Mouse (Mus musculus): ENCODE measurements around the gene Stra6. TPM values are rescaled to one million over a fixed set of nuclear protein-coding genes. Genes with fewer than 3 reads are reported as not detected.

Stra6 gene
- polyA plus RNA-seq, 1 experiment from 2014 or later: 21.8 TPM

DNA sequence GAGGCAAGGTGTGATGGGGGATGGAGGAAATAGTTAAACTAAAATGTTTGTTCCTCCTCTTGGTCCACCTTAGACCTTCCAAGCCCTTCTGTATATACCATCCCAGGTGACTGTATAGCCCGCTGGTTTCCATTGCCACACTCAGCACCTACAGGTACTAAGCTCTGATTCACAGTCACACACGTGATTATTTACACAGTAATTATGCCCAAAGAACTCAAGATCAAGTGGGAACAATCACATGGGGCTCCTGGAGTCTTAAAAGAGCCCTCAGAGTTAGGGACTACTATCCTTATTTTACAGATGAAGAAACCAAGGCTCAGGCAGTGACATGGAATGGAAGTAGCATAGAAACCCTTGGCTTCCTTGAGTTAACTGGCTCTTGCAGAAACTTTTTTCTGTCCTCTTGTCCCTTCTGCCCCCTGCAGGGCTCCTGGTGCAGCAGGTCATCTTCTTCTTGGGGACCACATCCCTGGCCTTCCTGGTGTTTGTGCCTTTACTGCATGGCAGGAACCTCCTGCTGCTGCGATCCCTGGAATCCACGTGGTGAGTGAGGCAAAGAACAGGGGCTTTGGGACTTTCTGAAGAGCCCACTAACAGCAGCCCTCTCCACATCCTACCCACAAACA lies 87.3 kb downstream of the Stra6 start:
- DNase-seq (ENCODE audit: low spot score) (no peak), ATAC-seq (replicated peaks; ENCODE audit: low FRiP score) (no peak)
- Histone ChIP-seq H3K4me2 (ENCODE audit: low read depth, low read length, severe bottlenecking) (no peak overlapping the region), H3K27ac (ENCODE audit: low read depth, low read length) (no peak overlapping the region), H3K27me3 (ENCODE audit: control insufficient read depth, insufficient read depth, low read length) (no peaks in the 10 kb centered on the region), H3K9ac (ENCODE audit: low read length) (no peak overlapping the region), H3K36me3 (ENCODE audit: control insufficient read depth, insufficient read depth, low read length) (no peaks in the 10 kb centered on the region), H3K9me3 (ENCODE audit: control insufficient read depth, low read length) (no peaks in the 10 kb centered on the region), H3K4me3 (ENCODE audit: low read depth, low read length) (no peak overlapping the region), H3K4me1 (replicated peaks; ENCODE audit: control insufficient read depth, insufficient read depth, low read length) (0 out of 2 replicates have a peak, but pooled peaks cover 2% of the 10 kb centered on the region)
- WGBS: 79% methylated on average over 4 of the region's 4 CpGs

DNA sequence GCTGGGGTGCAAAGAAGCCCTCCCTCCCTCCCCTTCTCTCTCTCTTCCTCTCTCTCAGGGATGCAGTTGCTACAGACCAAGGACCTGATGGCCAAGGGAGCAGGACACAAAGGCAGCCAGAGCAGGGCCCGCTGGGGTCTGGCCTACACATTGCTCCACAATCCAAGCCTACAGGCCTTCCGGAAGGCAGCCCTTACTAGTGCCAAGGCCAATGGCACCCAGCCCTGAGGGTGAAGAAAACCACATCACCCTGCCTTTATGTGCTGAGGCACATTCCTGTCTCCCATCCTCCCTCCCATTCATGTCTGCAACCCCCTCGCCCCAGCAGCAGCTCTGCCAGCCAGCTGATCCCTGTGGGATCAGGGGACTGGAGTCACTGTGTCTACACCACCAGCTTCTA lies 89.5 kb downstream of the Stra6 start:
- Histone ChIP-seq H3K4me2 (ENCODE audit: low read depth, low read length, severe bottlenecking) (no peak overlapping the region), H3K4me1 (replicated peaks; ENCODE audit: control insufficient read depth, insufficient read depth, low read length) (0 out of 2 replicates have a peak, but pooled peaks cover 2% of the 10 kb centered on the region), H3K27me3 (ENCODE audit: control insufficient read depth, insufficient read depth, low read length) (no peaks in the 10 kb centered on the region), H3K4me3 (ENCODE audit: low read depth, low read length) (no peak overlapping the region), H3K9me3 (ENCODE audit: control insufficient read depth, low read length) (no peaks in the 10 kb centered on the region), H3K36me3 (ENCODE audit: control insufficient read depth, insufficient read depth, low read length) (no peaks in the 10 kb centered on the region), H3K27ac (ENCODE audit: low read depth, low read length) (no peak overlapping the region), H3K9ac (ENCODE audit: low read length) (no peak overlapping the region)
- DNase-seq (ENCODE audit: low spot score) (no peak), ATAC-seq (replicated peaks; ENCODE audit: low FRiP score) (no peak)
- WGBS: 90% methylated on average over 3 of the region's 3 CpGs

DNA sequence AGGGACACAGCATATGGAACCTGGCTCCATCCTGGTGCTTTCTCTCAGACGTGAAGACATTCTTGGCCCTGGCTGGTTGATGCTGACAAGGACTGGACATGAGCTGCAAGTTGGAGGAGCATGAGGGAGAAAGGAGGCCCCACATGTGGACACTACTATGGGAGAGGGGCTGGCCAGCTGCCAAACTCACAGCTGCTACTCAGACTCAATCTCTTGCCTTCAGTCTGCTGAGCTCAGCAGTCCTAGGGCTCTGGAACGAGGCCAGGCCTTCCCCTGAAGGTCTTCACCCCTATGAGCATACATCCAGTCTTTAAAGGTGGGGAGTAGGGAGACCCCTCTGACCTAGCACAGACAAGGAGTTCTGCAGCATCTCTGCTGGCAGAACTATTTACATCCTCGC lies 91.8 kb downstream of the Stra6 start:
- no peak overlapping the region for H3K27ac ChIP-seq (ENCODE audit: low read depth, low read length)
- ATAC-seq (replicated peaks; ENCODE audit: low FRiP score) (no peak), DNase-seq (ENCODE audit: low spot score) (no peak)
- no peaks in the 10 kb centered on the region for H3K9me3 ChIP-seq (ENCODE audit: control insufficient read depth, low read length)
- no peak overlapping the region for H3K9ac ChIP-seq (ENCODE audit: low read length)
- H3K4me2 ChIP-seq (ENCODE audit: low read depth, low read length, severe bottlenecking): no peak overlapping the region
- H3K27me3 ChIP-seq (ENCODE audit: control insufficient read depth, insufficient read depth, low read length): no peaks in the 10 kb centered on the region
- WGBS: 76% methylated on average over 3 of the region's 3 CpGs
- 0 out of 2 replicates have a peak, but pooled peaks cover 2% of the 10 kb centered on the region for H3K4me1 ChIP-seq (replicated peaks; ENCODE audit: control insufficient read depth, insufficient read depth, low read length)
- H3K36me3 ChIP-seq (ENCODE audit: control insufficient read depth, insufficient read depth, low read length): no peaks in the 10 kb centered on the region
- H3K4me3 ChIP-seq (ENCODE audit: low read depth, low read length): no peak overlapping the region

GRCm38 (mm10) chr9:58156819-58157560 lies 93.4 kb downstream of the Stra6 start:
- H3K4me3 ChIP-seq (ENCODE audit: low read depth, low read length): no peak overlapping the region
- DNase-seq (ENCODE audit: low spot score) (peak; percentile 46), ATAC-seq (replicated peaks; ENCODE audit: low FRiP score) (no peak)
- H3K27ac ChIP-seq (ENCODE audit: low read depth, low read length): no peak overlapping the region
- no peaks in the 10 kb centered on the region for H3K27me3 ChIP-seq (ENCODE audit: control insufficient read depth, insufficient read depth, low read length)
- 0 out of 2 replicates have a peak, but pooled peaks cover 2% of the 10 kb centered on the region for H3K4me1 ChIP-seq (replicated peaks; ENCODE audit: control insufficient read depth, insufficient read depth, low read length)
- H3K9ac ChIP-seq (ENCODE audit: low read length): no peak overlapping the region
- no peak overlapping the region for H3K4me2 ChIP-seq (ENCODE audit: low read depth, low read length, severe bottlenecking)
- H3K36me3 ChIP-seq (ENCODE audit: control insufficient read depth, insufficient read depth, low read length): no peaks in the 10 kb centered on the region
- H3K9me3 ChIP-seq (ENCODE audit: control insufficient read depth, low read length): no peaks in the 10 kb centered on the region
- 89% methylated on average over 22 of the region's 22 CpGs for WGBS

GRCm38 (mm10) chr9:58157838-58158237 lies 94.2 kb downstream of the Stra6 start:
- Histone ChIP-seq H3K9ac (ENCODE audit: low read length) (no peak overlapping the region), H3K27ac (ENCODE audit: low read depth, low read length) (no peak overlapping the region), H3K4me3 (ENCODE audit: low read depth, low read length) (no peak overlapping the region), H3K36me3 (ENCODE audit: control insufficient read depth, insufficient read depth, low read length) (no peaks in the 10 kb centered on the region), H3K9me3 (ENCODE audit: control insufficient read depth, low read length) (no peaks in the 10 kb centered on the region), H3K4me2 (ENCODE audit: low read depth, low read length, severe bottlenecking) (no peak overlapping the region), H3K4me1 (replicated peaks; ENCODE audit: control insufficient read depth, insufficient read depth, low read length) (0 out of 2 replicates have a peak, but pooled peaks cover 3% of the 10 kb centered on the region), H3K27me3 (ENCODE audit: control insufficient read depth, insufficient read depth, low read length) (no peaks in the 10 kb centered on the region)
- WGBS: 88% methylated on average over 13 of the region's 13 CpGs
- ATAC-seq (replicated peaks; ENCODE audit: low FRiP score) (no peak), DNase-seq (ENCODE audit: low spot score) (no peak)

- Histone ChIP-seq H3K4me1 (replicated peaks; ENCODE audit: control insufficient read depth, insufficient read depth, low read length) (0 out of 2 replicates have a peak, but pooled peaks cover 3% of the 10 kb centered on the region), H3K27me3 (ENCODE audit: control insufficient read depth, insufficient read depth, low read length) (no peaks in the 10 kb centered on the region), H3K4me2 (ENCODE audit: low read depth, low read length, severe bottlenecking) (no peak overlapping the region), H3K27ac (ENCODE audit: low read depth, low read length) (no peak overlapping the region), H3K9me3 (ENCODE audit: control insufficient read depth, low read length) (no peaks in the 10 kb centered on the region), H3K4me3 (ENCODE audit: low read depth, low read length) (no peak overlapping the region), H3K36me3 (ENCODE audit: control insufficient read depth, insufficient read depth, low read length) (no peaks in the 10 kb centered on the region), H3K9ac (ENCODE audit: low read length) (no peak overlapping the region)
- 43% methylated on average over 7 of the region's 7 CpGs for WGBS
- DNase-seq (ENCODE audit: low spot score) (peak; percentile 57), ATAC-seq (replicated peaks; ENCODE audit: low FRiP score) (peak; percentile 65; the same call in 1 of the 2 replicates)
Measured at GRCm38 (mm10) chr9:58158541-58159311, 95.1 kb downstream of the Stra6 start.

DNA sequence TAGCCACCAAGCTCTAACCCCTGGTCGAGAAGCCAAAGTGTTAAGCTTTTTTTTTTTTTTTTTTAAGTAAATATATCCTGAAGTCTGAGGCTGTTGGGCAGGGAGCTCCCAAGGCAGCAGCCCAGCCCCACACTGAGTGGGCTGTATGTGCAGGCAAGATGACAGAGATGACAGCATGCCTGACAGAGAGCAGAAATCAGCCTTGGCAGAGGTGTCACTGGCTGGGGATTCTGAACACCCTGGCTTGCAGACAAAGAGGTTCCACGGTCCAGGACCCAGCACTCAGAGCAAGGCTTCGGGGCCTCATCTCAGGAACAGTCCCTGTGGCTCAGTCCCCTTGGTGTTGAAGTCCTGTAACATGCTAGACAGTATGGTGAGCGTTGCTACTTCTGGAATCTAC lies 96.3 kb downstream of the Stra6 start:
- 79% methylated on average over 4 of the region's 4 CpGs for WGBS
- Histone ChIP-seq H3K4me1 (replicated peaks; ENCODE audit: control insufficient read depth, insufficient read depth, low read length) (0 out of 2 replicates have a peak, but pooled peaks cover 3% of the 10 kb centered on the region), H3K4me3 (ENCODE audit: low read depth, low read length) (no peak overlapping the region), H3K9me3 (ENCODE audit: control insufficient read depth, low read length) (no peaks in the 10 kb centered on the region), H3K4me2 (ENCODE audit: low read depth, low read length, severe bottlenecking) (no peak overlapping the region), H3K27ac (ENCODE audit: low read depth, low read length) (no peak overlapping the region), H3K36me3 (ENCODE audit: control insufficient read depth, insufficient read depth, low read length) (no peaks in the 10 kb centered on the region), H3K9ac (ENCODE audit: low read length) (no peak overlapping the region), H3K27me3 (ENCODE audit: control insufficient read depth, insufficient read depth, low read length) (no peaks in the 10 kb centered on the region)
- DNase-seq (ENCODE audit: low spot score) (peak; percentile 43), ATAC-seq (replicated peaks; ENCODE audit: low FRiP score) (no peak)

DNA sequence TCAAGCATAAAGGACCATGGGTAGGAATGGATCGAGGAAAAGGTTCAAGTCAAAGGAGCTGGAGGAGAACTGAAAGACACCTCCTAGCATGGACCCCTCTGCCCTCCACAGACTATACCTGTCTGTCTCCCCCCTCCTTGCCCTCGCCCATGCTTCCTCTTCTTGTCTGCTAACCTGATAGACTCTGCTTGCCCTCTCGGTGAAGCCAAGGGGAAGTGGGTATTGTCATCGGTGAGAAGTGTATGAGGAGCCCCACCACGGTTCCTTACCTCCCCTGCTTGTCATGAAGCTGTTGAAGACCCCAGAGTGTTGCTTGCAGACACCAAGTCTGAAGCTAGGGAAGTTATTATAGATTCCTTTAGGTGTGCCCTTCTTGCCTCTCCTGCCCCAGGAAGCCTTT lies 96.7 kb downstream of the Stra6 start:
- no peaks in the 10 kb centered on the region for H3K27me3 ChIP-seq (ENCODE audit: control insufficient read depth, insufficient read depth, low read length)
- no peak overlapping the region for H3K4me2 ChIP-seq (ENCODE audit: low read depth, low read length, severe bottlenecking)
- DNase-seq (ENCODE audit: low spot score) (peak; percentile 8), ATAC-seq (replicated peaks; ENCODE audit: low FRiP score) (no peak)
- H3K9me3 ChIP-seq (ENCODE audit: control insufficient read depth, low read length): no peaks in the 10 kb centered on the region
- no peaks in the 10 kb centered on the region for H3K36me3 ChIP-seq (ENCODE audit: control insufficient read depth, insufficient read depth, low read length)
- no peak overlapping the region for H3K9ac ChIP-seq (ENCODE audit: low read length)
- no peak overlapping the region for H3K4me3 ChIP-seq (ENCODE audit: low read depth, low read length)
- no peak overlapping the region for H3K27ac ChIP-seq (ENCODE audit: low read depth, low read length)
- 84% methylated on average over 5 of the region's 5 CpGs for WGBS
- 0 out of 2 replicates have a peak, but pooled peaks cover 2% of the 10 kb centered on the region for H3K4me1 ChIP-seq (replicated peaks; ENCODE audit: control insufficient read depth, insufficient read depth, low read length)
